Mouse (Mus musculus) embryonic fibroblast, embryonic 13.5 days (primary cell): ENCODE measurements around the gene Sfta2.

Experiments
- CTCF ChIP-seq: IDR thresholded peaks from 2 replicates; pipeline ENCODE4 v1.5.1; 2011; ENCODE audit warnings: mild to moderate bottlenecking, control low read depth, low read length, moderate library complexity, borderline replicate concordance; ENCODE audit not compliant: insufficient read depth
- POLR2A ChIP-seq: IDR thresholded peaks from 2 replicates; pipeline ENCODE4 v1.6.1; 2011; ENCODE audit warnings: low read depth, mild to moderate bottlenecking, control low read depth, low read length, moderate library complexity

DNA sequence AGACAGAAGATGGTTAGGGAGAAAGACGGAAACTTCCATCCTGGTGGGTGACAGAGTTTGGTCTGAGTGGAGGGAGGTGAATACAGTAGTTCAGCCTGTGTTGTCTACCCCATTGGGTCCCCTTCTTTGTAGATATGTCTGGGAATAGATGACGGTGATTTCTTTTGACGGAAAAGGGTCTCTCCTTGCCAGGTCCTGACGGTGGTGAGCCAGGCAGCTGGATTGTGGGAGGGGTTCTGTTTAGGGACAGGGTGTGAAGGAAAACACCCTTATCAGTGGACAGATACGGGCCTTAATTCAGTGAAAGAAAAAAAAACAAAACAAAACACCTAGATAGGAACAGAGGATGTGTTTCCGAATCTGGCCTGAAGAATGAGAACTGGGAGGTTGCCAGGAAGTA is 38.0 kb downstream of the Sfta2 start:
- TF ChIP-seq POLR2A (no peak), CTCF (no peak)
